Mouse (Mus musculus) forebrain, embryonic 11.5 days (tissue): ENCODE results near the gene Dyrk3. TPM values are rescaled to one million over a fixed set of nuclear protein-coding genes. Genes with fewer than 3 reads are reported as not detected.
"Not testable (repeated sequence)": the region's sequence is repeated elsewhere in the genome, so short reads cannot be mapped to it uniquely, and the experiment has no call there.

Experiments used
- ATAC-seq: fragments of 200-750 bp; cut with Nextera tagmentation; replicated peaks from 2 replicates; pipeline ENCODE4 v1.8.0; 2017; ENCODE audit warnings: moderate TSS enrichment; ENCODE audit not compliant: low FRiP score
- DNase-seq: peaks from one replicate; pipeline ENCODE4 v3.0.0-alpha.2; 2017; ENCODE audit warnings: low spot score
- H3K27ac ChIP-seq: fragments of 300-500 bp; sonication (generic); 2 replicates; pipeline ENCODE4 v1.5.1; 2014; ENCODE audit warnings: low read depth, low read length
- H3K27me3 ChIP-seq: fragments of 300-500 bp; sonication (generic); 2 replicates; pipeline ENCODE4 v1.6.1; 2014; ENCODE audit warnings: mild to moderate bottlenecking, low read length, mixed read lengths; ENCODE audit not compliant: control insufficient read depth, insufficient read depth
- H3K36me3 ChIP-seq: fragments of 300-500 bp; sonication (generic); 2 replicates; pipeline ENCODE4 v1.6.1; 2014; ENCODE audit warnings: mild to moderate bottlenecking, low read length, moderate library complexity, mixed read lengths; ENCODE audit not compliant: control insufficient read depth, insufficient read depth
- H3K4me1 ChIP-seq: fragments of 300-500 bp; sonication (generic); replicated peaks from 2 replicates; pipeline ENCODE4 v1.6.1; 2014; ENCODE audit warnings: low read length, mixed read lengths; ENCODE audit not compliant: control insufficient read depth, insufficient read depth
- H3K4me2 ChIP-seq: fragments of 300-500 bp; sonication (generic); 2 replicates; pipeline ENCODE4 v1.6.1; 2014; ENCODE audit warnings: low read depth, mild to moderate bottlenecking, low read length, moderate library complexity, mixed read lengths; ENCODE audit not compliant: severe bottlenecking
- H3K4me3 ChIP-seq: fragments of 300-500 bp; sonication (generic); 2 replicates; pipeline ENCODE4 v1.5.1; 2014; ENCODE audit warnings: low read depth, low read length
- H3K9ac ChIP-seq: fragments of 300-500 bp; sonication (generic); 2 replicates; pipeline ENCODE4 v1.6.1; 2014; ENCODE audit warnings: low read length
- H3K9me3 ChIP-seq: fragments of 300-500 bp; sonication (generic); 2 replicates; pipeline ENCODE4 v1.6.1; 2016; ENCODE audit warnings: low read length, mixed read lengths; ENCODE audit not compliant: control insufficient read depth
- WGBS: fragments of 180-500 bp; shearing (Covaris S2); extraction: QIAGEN DNeasy Blood & Tissue Kit; methylation state at CpG from one replicate; pipeline ENCODE4 v1.1.7; 2014; 5-methylcytosine and 5-hydroxymethylcytosine counted together
- polyA plus RNA-seq: library from polyadenylated mRNA; unstranded; fragments of >200 nt; fragmentation: Nextera tagmentation; extraction: Ambion mirVana; gene quantifications from 2 replicates; pipeline ENCODE4 v1.2.1, GENCODE M21; 2014

The Dyrk3 gene
- polyA plus RNA-seq, 1 experiment from 2014 or later, result 20.8 TPM

DNA sequence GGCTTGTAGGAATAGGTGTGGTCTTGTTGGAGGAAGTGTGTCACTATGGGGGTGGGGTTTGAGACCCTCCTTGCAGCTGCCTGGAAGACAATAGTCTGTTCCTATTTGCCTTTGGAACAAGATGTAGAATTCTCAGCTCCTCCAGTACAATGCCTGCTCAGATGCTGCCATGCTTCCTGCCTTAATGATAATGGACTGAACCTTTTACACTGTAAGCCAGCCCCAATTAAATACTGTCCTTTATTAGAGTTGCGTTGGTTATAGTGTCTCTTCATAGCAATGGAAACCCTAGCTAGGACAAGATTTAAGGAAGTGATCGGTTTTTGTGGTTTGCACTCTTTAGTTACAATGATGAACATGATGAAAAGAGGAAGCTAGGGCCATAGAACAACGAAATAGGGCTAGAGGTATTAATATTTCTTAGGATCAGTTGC, 8.1 kb upstream of the Dyrk3 start:
- H3K4me3 ChIP-seq, result no peak overlapping the region
- H3K27ac ChIP-seq, result no peak overlapping the region
- DNase-seq (no peak), ATAC-seq (no peak)
- no peaks in the 10 kb centered on the region for H3K9me3 ChIP-seq
- no peak overlapping the region for H3K4me2 ChIP-seq
- H3K36me3 ChIP-seq, result no peaks in the 10 kb centered on the region
- 86% methylated on average over 3 of the region's 3 CpGs for WGBS
- H3K9ac ChIP-seq, result no peak overlapping the region
- no peaks in the 10 kb centered on the region for H3K4me1 ChIP-seq
- H3K27me3 ChIP-seq, result no peaks in the 10 kb centered on the region

DNA sequence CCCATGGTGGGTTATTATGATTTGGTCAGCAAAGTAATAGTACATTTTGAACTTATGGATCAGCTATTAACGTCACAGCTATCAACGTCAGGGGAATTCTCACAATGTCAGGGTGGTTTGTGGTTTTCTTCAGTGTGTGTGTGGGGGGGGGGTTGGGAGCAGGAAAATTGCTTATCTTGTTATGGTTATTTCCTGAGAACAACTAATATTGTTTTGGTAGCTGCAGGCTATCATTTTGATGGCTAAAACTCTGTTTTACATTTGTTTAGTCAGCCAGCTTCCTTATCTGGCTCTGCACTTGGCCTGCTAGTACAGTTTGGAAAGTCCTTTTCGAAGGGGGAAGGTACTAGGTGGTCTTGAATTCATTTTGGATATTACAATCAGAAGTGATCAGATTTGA, 7.1 kb upstream of the Dyrk3 start:
- H3K36me3 ChIP-seq, H3K4me3 ChIP-seq, DNase-seq, H3K9ac ChIP-seq, H3K9me3 ChIP-seq, H3K4me2 ChIP-seq, ATAC-seq, H3K27me3 ChIP-seq, H3K4me1 ChIP-seq, H3K27ac ChIP-seq: not testable (repeated sequence)
- 85% methylated on average over 3 of the region's 3 CpGs for WGBS

DNA sequence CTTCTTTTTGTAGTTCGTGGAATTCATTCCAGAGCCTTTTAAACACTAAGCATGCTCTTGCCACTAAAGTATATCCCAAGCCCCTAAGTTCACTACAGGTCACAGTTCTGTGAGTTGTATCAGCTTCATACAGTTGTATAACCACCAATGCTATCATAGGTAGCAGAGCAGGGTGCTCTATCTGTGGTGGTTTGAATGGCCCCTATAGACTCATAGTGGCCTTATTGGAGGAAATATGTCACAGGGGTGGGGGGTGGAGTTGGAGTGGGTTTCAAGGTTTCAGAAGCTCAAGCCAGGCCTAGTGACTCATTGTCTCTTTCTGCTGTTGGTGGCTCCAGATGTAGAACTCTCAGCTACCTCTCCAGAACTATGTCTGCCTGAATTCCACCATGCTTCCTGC, 4.3 kb upstream of the Dyrk3 start:
- 81% methylated on average over 1 of the region's 1 CpGs for whole genome bisulfite sequencing
- no peaks in the 10 kb centered on the region for H3K36me3 ChIP-seq
- no peak for ATAC-seq
- no peaks in the 10 kb centered on the region for H3K9me3 ChIP-seq
- no peak overlapping the region for H3K9ac ChIP-seq
- peak; percentile 4 for DNase-seq
- no peak overlapping the region for H3K4me3 ChIP-seq
- H3K27me3 ChIP-seq, result no peaks in the 10 kb centered on the region
- no peak overlapping the region for H3K27ac ChIP-seq
- H3K4me2 ChIP-seq, result no peak overlapping the region
- 0 out of 2 replicates have a peak, but pooled peaks cover 2% of the 10 kb centered on the region for H3K4me1 ChIP-seq

GRCm38 (mm10) chr1:131141449-131141848, 3.3 kb upstream of the Dyrk3 start:
- Histone ChIP-seq H3K27me3 (no peaks in the 10 kb centered on the region), H3K4me2 (no peak overlapping the region), H3K36me3 (no peaks in the 10 kb centered on the region), H3K4me1 (0 out of 2 replicates have a peak, but pooled peaks cover 2% of the 10 kb centered on the region), H3K9me3 (no peaks in the 10 kb centered on the region), H3K9ac (no peak overlapping the region), H3K27ac (no peak overlapping the region), H3K4me3 (no peak overlapping the region)
- WGBS, result 69% methylated on average over 2 of the region's 2 CpGs
- ATAC-seq, result no peak
- DNase-seq, result no peak

DNA sequence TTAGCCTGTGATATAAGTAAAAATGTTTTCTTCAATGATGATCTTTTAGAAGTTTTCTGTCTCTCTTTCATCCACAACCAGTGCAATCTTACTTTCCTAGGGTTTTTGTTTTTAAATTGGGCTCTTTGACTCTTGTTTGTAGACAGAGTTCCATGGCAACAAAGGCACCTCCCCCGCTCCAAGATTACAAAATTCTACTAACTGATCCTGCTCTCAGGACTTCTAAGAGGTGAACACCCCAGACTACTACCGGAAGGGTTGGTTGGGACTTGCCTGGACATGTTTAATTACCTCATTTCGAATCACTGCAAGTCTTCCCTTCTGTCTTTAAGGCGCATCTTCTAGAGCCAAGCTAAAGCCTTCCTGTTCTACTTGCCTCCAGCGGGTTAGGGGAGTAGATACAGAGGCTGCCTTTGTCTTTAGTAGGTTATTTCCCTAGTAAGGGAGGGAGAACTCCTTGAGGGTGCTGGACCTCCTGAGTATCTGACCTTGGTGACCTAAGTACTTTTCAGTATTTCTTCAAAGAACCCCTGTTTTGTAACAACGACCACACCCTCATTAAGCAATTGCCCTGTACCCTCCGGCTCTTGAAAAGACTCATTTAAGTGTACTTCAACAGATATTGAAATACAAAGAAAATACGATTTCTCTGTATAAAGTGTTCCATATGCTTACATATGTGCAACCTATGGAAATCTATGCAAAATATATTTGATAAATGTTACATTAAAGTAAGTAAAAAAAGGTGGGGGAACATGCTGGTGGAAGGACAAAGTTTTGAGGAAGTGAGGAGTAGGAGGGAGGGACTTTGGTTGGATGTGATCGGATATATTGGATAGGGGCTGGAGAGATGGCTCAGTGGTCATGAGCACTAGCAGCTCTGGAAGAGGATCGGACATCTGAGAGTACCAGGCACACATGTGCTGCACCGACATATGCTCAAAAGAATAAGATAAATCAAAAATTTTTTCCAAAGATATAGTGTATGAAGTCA, 1.3 kb upstream of the Dyrk3 start:
- no peaks in the 10 kb centered on the region for H3K27me3 ChIP-seq
- H3K27ac ChIP-seq, result no peak overlapping the region
- no peak for ATAC-seq
- DNase-seq, result peak; percentile 42
- peaks cover 15% of the 10 kb centered on the region for H3K4me1 ChIP-seq
- no peak overlapping the region for H3K4me3 ChIP-seq
- no peaks in the 10 kb centered on the region for H3K9me3 ChIP-seq
- no peaks in the 10 kb centered on the region for H3K36me3 ChIP-seq
- no peak overlapping the region; the same call in 1 of the 2 replicates for H3K9ac ChIP-seq
- WGBS, result 62% methylated on average over 11 of the region's 11 CpGs
- peak overlapping the region; percentile 74; the same call in 1 of the 2 replicates for H3K4me2 ChIP-seq

DNA sequence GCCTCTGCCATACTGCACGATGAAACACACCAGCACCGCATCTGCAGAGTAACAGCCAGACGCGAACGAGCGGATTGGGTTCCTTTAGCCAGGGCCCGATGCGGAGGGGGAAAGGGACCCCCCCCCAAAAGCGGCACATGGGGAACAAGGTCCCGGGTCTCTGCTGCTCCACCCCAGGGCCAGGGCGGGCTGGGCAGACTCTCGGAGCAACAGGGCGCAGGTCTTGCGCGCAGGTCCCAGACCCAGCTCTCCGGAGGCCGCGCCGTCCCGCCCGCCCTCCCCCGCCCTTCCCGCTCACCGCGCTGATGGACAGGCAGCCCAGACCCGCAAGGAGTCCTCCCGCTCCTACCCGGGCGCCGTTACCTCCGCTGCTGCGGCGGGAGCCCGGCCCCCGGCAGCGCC, 422 bp downstream of the Dyrk3 start:
- H3K4me1 ChIP-seq, result peaks cover 17% of the 10 kb centered on the region
- peak overlapping the region; percentile 80 for H3K27ac ChIP-seq
- no peaks in the 10 kb centered on the region for H3K27me3 ChIP-seq
- peak overlapping the region; percentile 85 for H3K9ac ChIP-seq
- WGBS, result 0% methylated on average over 35 of the region's 36 CpGs
- DNase-seq, result no peak
- no peaks in the 10 kb centered on the region for H3K36me3 ChIP-seq
- peak overlapping the region; percentile 77 for H3K4me3 ChIP-seq
- peak; percentile 90 for ATAC-seq
- H3K4me2 ChIP-seq, result peak overlapping the region; percentile 74
- H3K9me3 ChIP-seq, result no peaks in the 10 kb centered on the region

GRCm38 (mm10) chr1:131137111-131137510, 1.0 kb downstream of the Dyrk3 start:
- no peak overlapping the region for H3K27ac ChIP-seq
- no peaks in the 10 kb centered on the region for H3K36me3 ChIP-seq
- peak; percentile 39 for DNase-seq
- ATAC-seq, result no peak
- WGBS, result 10% methylated on average over 5 of the region's 5 CpGs
- H3K27me3 ChIP-seq, result no peaks in the 10 kb centered on the region
- peaks cover 17% of the 10 kb centered on the region for H3K4me1 ChIP-seq
- peak overlapping the region; percentile 77 for H3K4me3 ChIP-seq
- H3K4me2 ChIP-seq, result peak overlapping the region; percentile 74
- no peaks in the 10 kb centered on the region for H3K9me3 ChIP-seq
- peak overlapping the region; percentile 50 for H3K9ac ChIP-seq

- H3K36me3 ChIP-seq, result no peaks in the 10 kb centered on the region
- no peak overlapping the region for H3K9ac ChIP-seq
- no peaks in the 10 kb centered on the region for H3K27me3 ChIP-seq
- no peak overlapping the region for H3K4me3 ChIP-seq
- DNase-seq (peak; percentile 19), ATAC-seq (no peak)
- peak overlapping the region; percentile 74; the same call in 1 of the 2 replicates for H3K4me2 ChIP-seq
- H3K27ac ChIP-seq, result no peak overlapping the region
- peaks cover 17% of the 10 kb centered on the region for H3K4me1 ChIP-seq
- WGBS, result 85% methylated on average over 10 of the region's 10 CpGs
- H3K9me3 ChIP-seq, result no peaks in the 10 kb centered on the region
Observed at GRCm38 (mm10) chr1:131135960-131136629, 2.0 kb downstream of the Dyrk3 start.
